Mouse (Mus musculus): Measurements from ENCODE around the gene Spata9.

DNA sequence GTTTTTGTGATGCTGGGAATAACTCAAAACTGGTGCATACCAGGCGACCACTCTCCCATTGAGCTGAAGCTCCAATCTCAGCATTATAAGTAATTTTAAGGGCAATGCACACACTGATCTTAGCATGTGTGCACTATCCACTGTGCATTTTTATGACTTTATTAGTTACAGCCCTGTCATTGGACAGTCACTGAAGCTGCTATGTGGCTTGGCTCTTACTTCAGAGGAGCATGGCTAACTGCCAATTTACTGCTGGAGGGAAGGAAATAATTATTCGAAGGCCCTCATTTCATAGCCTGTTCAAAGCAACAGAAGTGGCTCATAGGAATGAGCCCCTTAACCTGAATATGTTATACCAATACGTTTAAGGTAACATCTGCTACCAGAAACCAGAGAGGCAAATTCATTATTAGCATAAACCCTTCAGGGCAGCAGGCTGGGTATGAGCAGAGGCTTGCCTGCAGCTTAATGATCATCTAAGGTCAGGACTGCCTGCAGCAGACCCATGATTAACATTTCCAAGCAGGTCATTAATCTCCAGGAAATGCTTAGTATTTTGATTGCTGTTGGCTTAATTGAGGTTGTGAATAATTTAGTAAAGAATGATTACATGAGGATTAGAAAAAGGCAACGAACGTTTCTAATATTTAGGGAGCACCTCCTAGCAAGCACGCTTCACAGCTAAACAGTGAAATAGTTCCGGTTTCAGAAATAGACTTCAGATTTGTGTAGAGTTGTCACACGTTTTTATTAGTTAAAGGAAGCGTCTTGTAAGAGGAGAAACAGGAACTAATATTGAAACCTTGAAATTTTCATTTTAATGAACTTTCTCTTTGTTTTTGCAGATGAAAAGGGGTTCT is 25.4 kb downstream of the Spata9 start:
- no peak for TF ChIP-seq CTCF (IDR thresholded peaks at IDR 0.05)
- TF ChIP-seq EP300 (IDR thresholded peaks at IDR 0.05) = no peak
